Mouse (Mus musculus): Measurements from ENCODE around the gene Ttc34. TPM values are rescaled to one million over a fixed set of nuclear protein-coding genes. Genes with fewer than 3 reads are reported as not detected.
A peak's percentile ranks its signal among the peaks of the same experiment; 100 is the strongest.

The Ttc34 gene
- polyA plus RNA-seq, 1 experiment, result 19.9 TPM

DNA sequence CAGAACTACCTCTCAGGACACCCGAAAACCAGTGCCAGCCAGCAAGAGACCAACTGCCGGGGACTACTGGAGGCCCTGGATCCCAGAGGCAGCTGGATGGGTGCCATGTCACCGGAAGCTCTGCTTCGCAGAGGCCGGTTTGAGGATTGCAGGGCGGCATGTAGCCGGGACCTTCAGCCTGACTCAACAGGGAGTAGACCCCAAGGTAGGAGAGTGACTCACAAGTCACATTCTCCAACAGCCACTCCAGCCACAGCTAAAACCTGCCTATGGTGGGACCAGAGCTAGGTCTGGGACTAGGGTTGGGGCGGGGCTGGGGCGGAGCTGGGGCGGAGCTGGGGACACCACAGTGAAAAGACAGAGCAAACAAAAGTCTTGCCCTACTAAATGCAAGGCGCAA is 2.1 kb downstream of the Ttc34 start:
- no peaks in the 10 kb centered on the region for H3K36me3 ChIP-seq (ENCODE audit: control insufficient read depth, insufficient read depth, low read length)
- no peak overlapping the region for H3K27ac ChIP-seq (ENCODE audit: control insufficient read depth, insufficient read depth, low read depth, low read length)
- no peaks in the 10 kb centered on the region for H3K4me1 ChIP-seq (ENCODE audit: control insufficient read depth, insufficient read depth, low read length)
- H3K4me3 ChIP-seq (ENCODE audit: control insufficient read depth, low read depth, low read length), result no peak overlapping the region
- TF ChIP-seq CTCF (IDR thresholded peaks at IDR 0.05; ENCODE audit: control insufficient read depth, insufficient read depth, insufficient replicate concordance, low read depth, low read length) (no peak), POLR2A (IDR thresholded peaks at IDR 0.05; ENCODE audit: control insufficient read depth, low read depth, low read length) (no peak)
- no peaks in the 10 kb centered on the region for H3K27me3 ChIP-seq (ENCODE audit: control insufficient read depth, insufficient read depth, low read length)

DNA sequence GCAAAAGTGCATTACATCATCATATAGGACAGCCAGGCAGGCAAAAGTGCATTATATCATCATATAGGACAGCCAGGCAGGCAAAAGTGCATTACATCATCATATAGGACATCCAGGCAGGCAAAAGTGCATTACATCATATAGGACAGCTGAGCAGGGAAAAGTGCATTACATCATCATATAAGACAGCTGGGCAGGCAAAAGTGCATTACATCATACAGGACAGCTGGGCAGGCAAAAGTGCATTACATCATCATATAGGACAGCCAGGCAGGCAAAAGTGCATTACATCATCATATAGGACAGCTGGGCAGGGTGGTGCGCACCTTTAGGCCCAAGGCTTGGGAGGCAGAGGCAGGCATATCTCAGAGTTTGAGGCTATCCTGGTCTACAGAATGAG is 15.4 kb downstream of the Ttc34 start:
- Histone ChIP-seq H3K4me1 (ENCODE audit: control insufficient read depth, insufficient read depth, low read length) (peaks cover 8% of the 10 kb centered on the region), H3K27me3 (ENCODE audit: control insufficient read depth, insufficient read depth, low read length) (no peaks in the 10 kb centered on the region), H3K27ac (ENCODE audit: control insufficient read depth, insufficient read depth, low read depth, low read length) (no peak overlapping the region), H3K36me3 (ENCODE audit: control insufficient read depth, insufficient read depth, low read length) (no peaks in the 10 kb centered on the region), H3K4me3 (ENCODE audit: control insufficient read depth, low read depth, low read length) (no peak overlapping the region)
- TF ChIP-seq POLR2A (IDR thresholded peaks at IDR 0.05; ENCODE audit: control insufficient read depth, low read depth, low read length) (no peak), CTCF (IDR thresholded peaks at IDR 0.05; ENCODE audit: control insufficient read depth, insufficient read depth, insufficient replicate concordance, low read depth, low read length) (no peak)

DNA sequence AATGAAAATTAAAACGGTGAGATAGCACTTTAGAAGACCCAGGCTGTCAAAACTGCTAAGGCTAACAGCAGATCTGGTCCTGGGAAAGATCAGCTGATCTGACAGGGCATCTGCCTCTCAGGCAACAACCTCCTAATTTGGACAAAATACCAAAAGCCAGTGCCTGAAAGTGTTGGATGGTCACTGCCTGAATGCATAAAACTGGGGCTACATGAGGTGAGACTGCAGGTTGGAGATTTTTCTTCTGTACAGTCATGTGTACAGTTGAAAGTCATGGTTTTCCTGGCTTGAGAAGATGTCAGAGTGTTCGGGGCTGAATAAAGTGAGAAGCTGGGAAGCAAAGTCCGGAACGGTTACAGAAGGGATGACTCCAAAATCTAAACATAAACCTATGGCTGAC is 16.6 kb downstream of the Ttc34 start:
- Histone ChIP-seq H3K27ac (ENCODE audit: control insufficient read depth, insufficient read depth, low read depth, low read length) (no peak overlapping the region), H3K27me3 (ENCODE audit: control insufficient read depth, insufficient read depth, low read length) (no peaks in the 10 kb centered on the region), H3K4me1 (ENCODE audit: control insufficient read depth, insufficient read depth, low read length) (peaks cover 8% of the 10 kb centered on the region), H3K4me3 (ENCODE audit: control insufficient read depth, low read depth, low read length) (no peak overlapping the region), H3K36me3 (ENCODE audit: control insufficient read depth, insufficient read depth, low read length) (no peaks in the 10 kb centered on the region)
- TF ChIP-seq POLR2A (IDR thresholded peaks at IDR 0.05; ENCODE audit: control insufficient read depth, low read depth, low read length) (no peak), CTCF (IDR thresholded peaks at IDR 0.05; ENCODE audit: control insufficient read depth, insufficient read depth, insufficient replicate concordance, low read depth, low read length) (no peak)

DNA sequence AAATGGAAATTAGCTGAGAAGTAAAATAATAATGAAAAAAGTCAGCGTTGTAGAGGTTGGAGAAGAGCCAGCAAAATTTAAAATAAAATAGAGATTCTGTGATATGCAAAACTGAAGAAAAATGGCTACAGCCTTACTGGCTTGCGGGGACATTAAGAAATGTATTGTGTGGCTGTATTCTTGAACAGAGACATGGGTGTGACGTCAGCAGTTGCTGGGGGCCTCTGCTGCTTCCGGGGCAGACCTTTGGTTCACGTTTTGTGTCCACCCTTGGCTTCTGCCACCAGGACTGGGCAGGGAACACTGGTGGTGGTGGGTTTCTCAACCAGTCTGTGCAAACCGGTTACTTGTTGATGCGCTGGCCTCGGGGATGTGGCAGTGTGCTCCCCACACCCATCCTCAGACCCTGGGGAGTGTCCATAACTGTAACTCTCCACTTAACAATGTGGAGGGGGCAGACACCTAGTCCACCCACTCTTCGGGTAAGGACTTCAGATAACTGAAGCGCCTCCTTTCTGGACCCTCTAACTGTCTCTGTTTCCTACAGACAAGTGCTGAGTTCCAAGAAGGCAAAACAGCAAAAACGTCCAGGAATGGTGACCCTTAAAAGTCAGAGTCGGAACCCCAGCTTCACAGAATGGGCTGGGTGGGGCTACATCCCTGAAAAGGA is 17.6 kb downstream of the Ttc34 start:
- Histone ChIP-seq H3K4me1 (ENCODE audit: control insufficient read depth, insufficient read depth, low read length) (peaks cover 12% of the 10 kb centered on the region), H3K27ac (ENCODE audit: control insufficient read depth, insufficient read depth, low read depth, low read length) (no peak overlapping the region), H3K4me3 (ENCODE audit: control insufficient read depth, low read depth, low read length) (no peak overlapping the region), H3K36me3 (ENCODE audit: control insufficient read depth, insufficient read depth, low read length) (no peaks in the 10 kb centered on the region), H3K27me3 (ENCODE audit: control insufficient read depth, insufficient read depth, low read length) (no peaks in the 10 kb centered on the region)
- TF ChIP-seq POLR2A (IDR thresholded peaks at IDR 0.05; ENCODE audit: control insufficient read depth, low read depth, low read length) (no peak), CTCF (IDR thresholded peaks at IDR 0.05; ENCODE audit: control insufficient read depth, insufficient read depth, insufficient replicate concordance, low read depth, low read length) (no peak)

DNA sequence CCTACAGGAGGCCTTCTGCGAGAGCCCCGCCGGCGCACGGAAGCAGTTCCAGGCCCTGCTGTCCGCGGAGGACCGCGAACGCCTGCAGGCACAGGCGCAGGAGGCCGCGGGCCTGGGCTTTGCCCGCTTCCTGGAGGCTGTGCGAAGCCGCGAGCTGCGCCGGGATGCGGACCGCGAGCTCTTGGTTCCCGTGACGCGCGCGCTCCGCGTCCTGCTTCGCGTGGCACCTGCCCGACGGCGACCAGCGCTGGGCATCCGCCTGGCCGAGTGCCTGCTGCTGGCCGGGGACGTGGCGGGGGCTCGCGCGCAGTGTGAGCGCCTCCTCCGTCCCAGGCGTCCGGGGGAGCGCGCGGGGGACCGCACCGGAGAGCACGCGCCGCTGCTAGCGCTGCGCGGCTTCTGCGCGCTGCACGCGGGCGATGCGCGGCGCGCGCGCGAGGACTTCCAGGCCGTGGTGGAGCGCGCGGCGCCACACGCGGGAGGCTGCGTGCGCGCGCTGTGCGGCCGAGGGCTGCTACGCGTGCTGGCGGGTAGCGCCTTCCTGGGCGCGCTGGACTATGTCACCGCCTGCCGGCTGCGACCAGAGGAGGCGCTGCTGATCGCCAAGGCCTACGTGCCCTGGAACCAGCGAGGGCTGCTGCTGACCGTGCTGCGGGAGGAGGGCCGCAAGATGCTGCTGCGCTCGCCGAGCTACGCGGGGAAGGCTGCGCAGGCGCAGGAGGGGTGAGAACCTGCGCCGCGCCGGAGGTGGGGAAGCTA is 18.6 kb downstream of the Ttc34 start:
- Histone ChIP-seq H3K4me1 (ENCODE audit: control insufficient read depth, insufficient read depth, low read length) (peaks cover 12% of the 10 kb centered on the region), H3K27ac (ENCODE audit: control insufficient read depth, insufficient read depth, low read depth, low read length) (no peak overlapping the region), H3K36me3 (ENCODE audit: control insufficient read depth, insufficient read depth, low read length) (no peaks in the 10 kb centered on the region), H3K4me3 (ENCODE audit: control insufficient read depth, low read depth, low read length) (peak overlapping the region; percentile 59), H3K27me3 (ENCODE audit: control insufficient read depth, insufficient read depth, low read length) (no peaks in the 10 kb centered on the region)
- TF ChIP-seq POLR2A (IDR thresholded peaks at IDR 0.05; ENCODE audit: control insufficient read depth, low read depth, low read length) (no peak), CTCF (IDR thresholded peaks at IDR 0.05; ENCODE audit: control insufficient read depth, insufficient read depth, insufficient replicate concordance, low read depth, low read length) (peak; percentile 30; the same call in 1 of the 2 replicates)

DNA sequence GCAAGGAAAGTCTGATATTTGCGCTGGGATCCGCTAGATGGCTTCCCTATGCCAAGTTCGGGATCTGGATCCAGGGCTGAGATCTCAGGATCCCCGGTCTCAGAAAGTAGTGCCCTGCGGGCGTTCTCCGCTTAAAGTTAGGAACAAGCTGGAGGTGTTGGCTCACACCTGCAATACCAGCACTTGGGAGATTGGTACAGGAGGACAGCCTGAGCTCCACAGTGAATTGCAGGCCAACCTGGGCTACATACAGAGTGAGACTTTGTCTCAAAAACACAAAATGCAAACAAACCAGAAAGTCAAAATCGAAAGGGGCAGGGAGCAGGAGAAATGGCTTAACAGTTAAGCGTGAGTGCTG is 19.2 kb downstream of the Ttc34 start:
- H3K36me3 ChIP-seq (ENCODE audit: control insufficient read depth, insufficient read depth, low read length), result no peaks in the 10 kb centered on the region
- no peaks in the 10 kb centered on the region for H3K27me3 ChIP-seq (ENCODE audit: control insufficient read depth, insufficient read depth, low read length)
- no peak overlapping the region for H3K27ac ChIP-seq (ENCODE audit: control insufficient read depth, insufficient read depth, low read depth, low read length)
- peaks cover 12% of the 10 kb centered on the region for H3K4me1 ChIP-seq (ENCODE audit: control insufficient read depth, insufficient read depth, low read length)
- peak overlapping the region; percentile 59 for H3K4me3 ChIP-seq (ENCODE audit: control insufficient read depth, low read depth, low read length)
- TF ChIP-seq CTCF (IDR thresholded peaks at IDR 0.05; ENCODE audit: control insufficient read depth, insufficient read depth, insufficient replicate concordance, low read depth, low read length) (no peak), POLR2A (IDR thresholded peaks at IDR 0.05; ENCODE audit: control insufficient read depth, low read depth, low read length) (no peak)

DNA sequence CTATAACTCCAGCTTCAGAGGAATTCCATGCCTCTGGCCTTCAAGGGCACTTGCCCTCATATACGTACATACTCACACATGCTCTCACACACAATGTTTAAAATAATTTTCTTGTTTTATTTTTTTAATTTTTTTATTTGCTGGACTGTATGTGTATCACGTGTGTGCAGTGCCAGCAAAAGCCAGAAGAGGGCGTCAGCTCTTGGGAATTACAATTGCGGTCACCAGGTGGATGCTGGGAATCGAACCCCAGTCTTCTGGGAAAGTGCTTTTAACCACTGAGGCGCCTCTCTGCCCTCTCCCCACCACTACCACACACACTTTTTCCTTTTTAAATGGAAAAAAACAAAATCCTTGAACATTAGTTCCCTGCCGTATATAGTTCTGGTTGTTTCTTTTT is 19.6 kb downstream of the Ttc34 start:
- peaks cover 12% of the 10 kb centered on the region for H3K4me1 ChIP-seq (ENCODE audit: control insufficient read depth, insufficient read depth, low read length)
- H3K27me3 ChIP-seq (ENCODE audit: control insufficient read depth, insufficient read depth, low read length), result no peaks in the 10 kb centered on the region
- H3K27ac ChIP-seq (ENCODE audit: control insufficient read depth, insufficient read depth, low read depth, low read length), result no peak overlapping the region
- TF ChIP-seq POLR2A (IDR thresholded peaks at IDR 0.05; ENCODE audit: control insufficient read depth, low read depth, low read length) (no peak), CTCF (IDR thresholded peaks at IDR 0.05; ENCODE audit: control insufficient read depth, insufficient read depth, insufficient replicate concordance, low read depth, low read length) (no peak; the same call in 1 of the 2 replicates)
- H3K36me3 ChIP-seq (ENCODE audit: control insufficient read depth, insufficient read depth, low read length), result no peaks in the 10 kb centered on the region
- no peak overlapping the region for H3K4me3 ChIP-seq (ENCODE audit: control insufficient read depth, low read depth, low read length)
